Mouse (Mus musculus) forebrain, embryonic 14.5 days (tissue): Measurements from ENCODE around the gene Ddx19b. TPM values are rescaled to one million over a fixed set of nuclear protein-coding genes. Genes with fewer than 3 reads are reported as not detected.

Source experiments
- ATAC-seq: fragments of 200-750 bp; cut with Nextera tagmentation; 2 replicates; pipeline ENCODE4 v1.8.0; 2017; ENCODE audit warnings: mild to moderate bottlenecking, moderate library complexity
- DNase-seq: peaks from one replicate; pipeline ENCODE4 v3.0.0-alpha.2; 2015; ENCODE audit warnings: low spot score
- H3K27ac ChIP-seq: fragments of 300-500 bp; sonication (generic); 2 replicates; pipeline ENCODE4 v1.5.1; 2014; ENCODE audit warnings: low read depth, mild to moderate bottlenecking, control low read depth, low read length, moderate library complexity
- H3K27me3 ChIP-seq: fragments of 300-500 bp; sonication (generic); replicated peaks from 2 replicates; pipeline ENCODE4 v1.6.1; 2014; ENCODE audit warnings: low read length, control low read depth, mixed read lengths; ENCODE audit not compliant: control insufficient read depth, insufficient read depth
- H3K36me3 ChIP-seq: fragments of 300-500 bp; sonication (generic); 2 replicates; pipeline ENCODE4 v1.6.1; 2014; ENCODE audit warnings: low read length, control low read depth; ENCODE audit not compliant: control insufficient read depth, insufficient read depth
- H3K4me1 ChIP-seq: fragments of 300-500 bp; sonication (generic); 2 replicates; pipeline ENCODE4 v1.6.1; 2014; ENCODE audit warnings: antibody characterized with exemption, low read length, control low read depth; ENCODE audit not compliant: control insufficient read depth, insufficient read depth
- H3K4me2 ChIP-seq: fragments of 300-500 bp; sonication (generic); 2 replicates; pipeline ENCODE4 v1.6.1; 2014; ENCODE audit warnings: mild to moderate bottlenecking, control low read depth, low read length
- H3K4me3 ChIP-seq: fragments of 300-500 bp; sonication (generic); 2 replicates; pipeline ENCODE4 v1.5.1; 2014; ENCODE audit warnings: low read depth, low read length, control low read depth
- H3K9ac ChIP-seq: fragments of 300-500 bp; sonication (generic); 2 replicates; pipeline ENCODE4 v1.6.1; 2014; ENCODE audit warnings: mild to moderate bottlenecking, low read length, control low read depth, moderate library complexity
- H3K9me3 ChIP-seq: fragments of 300-500 bp; sonication (generic); replicated peaks from 2 replicates; pipeline ENCODE4 v1.6.1; 2016; ENCODE audit warnings: low read length, control low read depth, mixed read lengths; ENCODE audit not compliant: control insufficient read depth
- WGBS: fragments of 180-500 bp; shearing (Covaris S2); extraction: QIAGEN DNeasy Blood & Tissue Kit; methylation state at CpG from one replicate; pipeline ENCODE4 v1.1.7; 2014; 5-methylcytosine and 5-hydroxymethylcytosine counted together
- polyA plus RNA-seq: library from polyadenylated mRNA; unstranded; fragments of >200 nt; fragmentation: Nextera tagmentation; extraction: Ambion mirVana; gene quantifications from 2 replicates; pipeline ENCODE4 v1.2.1, GENCODE M21; 2014

Ddx19b gene
- polyA plus RNA-seq, 1 experiment from 2014 or later, result 7.2 TPM

GRCm38 (mm10) chr8:111061688-111062071 lies 30.1 kb upstream of the Ddx19b start:
- no peak for DNase-seq

GRCm38 (mm10) chr8:111058946-111059572 lies 27.5 kb upstream of the Ddx19b start:
- H3K4me1 ChIP-seq, result peaks cover 14% of the 10 kb centered on the region
- ATAC-seq (no peak), DNase-seq (no peak)
- H3K36me3 ChIP-seq, result peaks cover 26% of the 10 kb centered on the region
- 65% methylated on average over 2 of the region's 2 CpGs for WGBS
- no peaks in the 10 kb centered on the region for H3K9me3 ChIP-seq
- no peak overlapping the region for H3K27ac ChIP-seq
- H3K9ac ChIP-seq, result no peak overlapping the region
- H3K4me3 ChIP-seq, result no peak overlapping the region
- H3K27me3 ChIP-seq, result no peaks in the 10 kb centered on the region
- H3K4me2 ChIP-seq, result no peak overlapping the region

More at GRCm38 (mm10) chr8:111061688-111062071, 30.1 kb upstream of the Ddx19b start:
- H3K4me3 ChIP-seq, result peak overlapping the region; percentile 60
- peaks cover 6% of the 10 kb centered on the region for H3K36me3 ChIP-seq
- peaks cover 14% of the 10 kb centered on the region for H3K4me1 ChIP-seq
- under 1% methylated on average over 14 of the region's 14 CpGs for WGBS
- peak; percentile 19 for ATAC-seq
- H3K9ac ChIP-seq, result peak overlapping the region; percentile 70
- no peaks in the 10 kb centered on the region for H3K27me3 ChIP-seq
- no peaks in the 10 kb centered on the region for H3K9me3 ChIP-seq
- peak overlapping the region; percentile 66 for H3K4me2 ChIP-seq
- H3K27ac ChIP-seq, result peak overlapping the region; percentile 79

- Histone ChIP-seq H3K27me3 (no peaks in the 10 kb centered on the region), H3K4me1 (peaks cover 14% of the 10 kb centered on the region), H3K36me3 (peaks cover 48% of the 10 kb centered on the region), H3K4me3 (peak overlapping the region; percentile 96), H3K9me3 (no peaks in the 10 kb centered on the region), H3K27ac (peak overlapping the region; percentile 48; the same call in 1 of the 2 replicates), H3K4me2 (peak overlapping the region; percentile 98), H3K9ac (peak overlapping the region; percentile 84)
- DNase-seq (peak; percentile 34), ATAC-seq (peak; percentile 72)
- WGBS, result under 1% methylated on average over 56 of the region's 63 CpGs
Measured at GRCm38 (mm10) chr8:111056691-111057293, 25.2 kb upstream of the Ddx19b start.

DNA sequence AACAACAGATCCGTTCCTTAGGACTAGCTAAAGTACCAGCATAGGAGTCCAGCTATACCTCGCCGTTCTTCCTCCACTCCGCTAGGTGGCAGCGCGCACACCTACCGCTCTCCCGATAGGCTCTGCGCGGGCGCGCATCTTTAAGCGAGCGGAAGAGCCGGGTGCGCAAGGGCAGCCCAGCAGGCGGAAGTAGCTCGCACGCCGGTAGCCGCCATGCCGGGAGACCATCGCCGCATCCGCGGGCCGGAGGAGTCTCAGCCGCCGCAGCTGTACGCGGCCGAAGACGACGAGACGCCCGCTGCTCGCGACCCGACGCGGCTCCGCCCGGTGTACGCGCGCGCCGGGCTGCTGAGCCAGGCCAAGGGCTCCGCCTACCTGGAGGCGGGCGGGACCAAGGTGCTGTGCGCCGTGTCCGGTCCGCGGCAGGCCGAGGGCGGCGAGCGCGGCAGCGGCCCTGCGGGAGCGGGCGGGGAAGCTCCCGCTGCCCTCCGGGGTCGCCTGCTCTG lies 24.7 kb upstream of the Ddx19b start, which contains the start of gene Exosc6:
Gene Exosc6, plus strand, starts transcription at position 182 of the 506 bp plus-strand sequence.
- Histone ChIP-seq H3K4me2 (peak within 1 kb of the TSS; percentile 98), H3K9me3 (no peaks in the 10 kb centered on the region), H3K4me1 (peaks cover 12% of the 10 kb centered on the region), H3K27me3 (no peaks in the 10 kb centered on the region), H3K27ac (peak within 1 kb of the TSS; percentile 48; the same call in 1 of the 2 replicates), H3K4me3 (peak within 1 kb of the TSS; percentile 96), H3K9ac (peak within 1 kb of the TSS; percentile 84), H3K36me3 (peaks cover 53% of the 10 kb centered on the region)
- DNase-seq (peak; percentile 97), ATAC-seq (peak; percentile 97)
- WGBS, result under 1% methylated on average over 65 of the region's 68 CpGs

DNA sequence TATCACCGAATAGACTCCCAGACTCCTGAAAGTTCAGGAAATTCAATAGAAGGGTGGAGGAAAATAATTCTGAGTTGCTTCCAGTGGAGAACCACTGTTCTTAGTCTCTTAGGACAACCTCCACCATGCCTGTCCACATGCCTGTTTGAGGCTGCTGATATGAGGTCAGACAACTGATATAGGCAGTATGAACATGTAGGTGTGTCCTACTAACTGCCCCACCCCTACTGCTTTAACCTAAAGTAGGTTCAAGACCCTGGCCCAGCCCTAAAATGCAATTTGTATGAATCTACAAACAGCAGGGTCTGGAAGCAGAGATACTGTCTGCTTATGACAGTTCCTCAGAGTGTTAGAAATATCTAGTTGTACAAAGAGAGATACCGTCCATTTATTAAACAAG lies 24.1 kb upstream of the Ddx19b start:
- DNase-seq (no peak), ATAC-seq (peak; percentile 17; the same call in 1 of the 2 replicates)
- Histone ChIP-seq H3K9me3 (no peaks in the 10 kb centered on the region), H3K4me3 (peak overlapping the region; percentile 96; the same call in 1 of the 2 replicates), H3K36me3 (peaks cover 58% of the 10 kb centered on the region), H3K9ac (no peak overlapping the region), H3K27me3 (no peaks in the 10 kb centered on the region), H3K27ac (no peak overlapping the region), H3K4me1 (peaks cover 8% of the 10 kb centered on the region), H3K4me2 (no peak overlapping the region)
- whole genome bisulfite sequencing, result 73% methylated on average over 2 of the region's 2 CpGs

DNA sequence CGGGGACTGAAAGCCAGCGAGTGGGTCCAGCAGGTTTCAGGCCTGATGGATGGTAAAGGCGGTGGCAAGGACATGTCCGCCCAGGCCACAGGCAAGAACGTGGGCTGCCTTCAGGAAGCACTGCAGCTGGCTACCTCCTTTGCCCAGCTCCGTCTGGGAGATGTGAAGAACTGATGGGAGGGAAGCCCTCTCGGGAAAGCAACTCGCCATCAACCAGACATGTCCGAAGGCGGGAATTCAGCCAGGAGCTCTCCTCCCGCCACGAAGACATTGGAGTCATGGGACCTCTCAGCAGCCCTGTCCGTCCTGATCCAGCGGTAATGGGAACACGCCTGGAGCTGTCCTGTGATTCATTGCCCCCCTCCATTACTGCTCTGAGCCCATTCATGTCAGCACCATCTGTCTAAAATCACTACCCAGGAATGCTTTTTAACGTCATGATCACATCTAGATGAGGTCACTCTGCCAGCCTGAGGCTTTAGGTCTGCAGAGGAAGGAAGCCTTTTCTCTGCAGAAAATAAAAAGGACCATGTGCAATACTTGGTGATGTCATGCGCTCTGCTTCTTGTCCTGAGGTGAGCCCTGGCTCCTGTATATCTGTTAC lies 23.6 kb upstream of the Ddx19b start:
- Histone ChIP-seq H3K4me2 (no peak overlapping the region), H3K27ac (no peak overlapping the region), H3K9ac (no peak overlapping the region), H3K4me1 (peaks cover 8% of the 10 kb centered on the region), H3K9me3 (no peaks in the 10 kb centered on the region), H3K27me3 (no peaks in the 10 kb centered on the region), H3K4me3 (no peak overlapping the region), H3K36me3 (peaks cover 63% of the 10 kb centered on the region)
- DNase-seq, result no peak
- no peak for ATAC-seq
- WGBS, result 89% methylated on average over 17 of the region's 17 CpGs

DNA sequence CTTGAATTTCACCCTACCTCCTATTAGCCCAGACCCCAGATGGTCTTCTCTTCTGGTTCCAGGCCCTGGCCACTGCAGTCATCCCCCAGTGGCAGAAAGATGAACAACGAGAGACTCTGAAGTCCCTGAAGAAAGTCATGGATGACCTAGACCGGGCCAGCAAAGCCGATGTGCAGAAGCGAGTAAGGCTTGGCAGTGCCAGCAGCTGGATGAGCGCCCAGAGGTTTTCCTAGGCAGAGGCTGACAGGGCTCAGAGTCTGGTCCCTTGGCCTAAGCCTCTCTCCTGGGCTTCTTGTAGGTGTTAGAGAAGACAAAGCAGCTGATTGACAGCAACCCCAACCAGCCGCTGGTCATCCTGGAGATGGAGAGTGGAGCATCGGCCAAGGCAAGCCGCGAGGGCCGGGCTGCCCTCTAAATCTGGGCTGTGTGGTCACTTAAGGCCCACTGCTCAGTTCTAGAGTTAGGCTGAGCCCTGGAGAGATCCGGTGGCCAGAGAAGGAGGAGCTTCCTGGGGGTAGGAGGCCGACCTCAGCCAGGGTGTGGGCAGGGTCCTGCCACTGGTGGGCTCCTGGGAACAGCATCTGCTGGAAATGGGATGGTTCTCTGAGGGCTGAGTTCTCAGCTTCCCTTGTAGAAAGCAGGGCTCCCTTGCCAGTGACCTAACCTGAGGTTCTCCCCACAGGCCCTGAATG lies 22.4 kb upstream of the Ddx19b start:
- Histone ChIP-seq H3K9me3 (no peaks in the 10 kb centered on the region), H3K36me3 (peaks cover 75% of the 10 kb centered on the region), H3K4me3 (no peak overlapping the region), H3K9ac (no peak overlapping the region), H3K27ac (no peak overlapping the region), H3K4me1 (peaks cover 8% of the 10 kb centered on the region), H3K4me2 (no peak overlapping the region), H3K27me3 (no peaks in the 10 kb centered on the region)
- ATAC-seq (no peak), DNase-seq (no peak)
- 92% methylated on average over 12 of the region's 12 CpGs for WGBS

- Histone ChIP-seq H3K9me3 (no peaks in the 10 kb centered on the region), H3K27me3 (no peaks in the 10 kb centered on the region)
Measured at GRCm38 (mm10) chr8:111049106-111049505, 17.6 kb upstream of the Ddx19b start.

More at GRCm38 (mm10) chr8:111049106-111049505, 17.6 kb upstream of the Ddx19b start:
- Histone ChIP-seq H3K36me3 (peaks cover 98% of the 10 kb centered on the region), H3K27ac (no peak overlapping the region), H3K9ac (no peak overlapping the region), H3K4me3 (no peak overlapping the region), H3K4me1 (no peaks in the 10 kb centered on the region), H3K4me2 (no peak overlapping the region)
- ATAC-seq, result no peak
- 96% methylated on average over 7 of the region's 7 CpGs for WGBS
- no peak for DNase-seq
